In genomic region chr12:31074839-31075538, GRCm38 (mm10) we compare ENCODE assay signal across 8 mouse cellular contexts. TPM values are rescaled to one million over a fixed set of nuclear protein-coding genes. Genes with fewer than 3 reads are reported as not detected.
DNase-seq lines count a peak whose midpoint lies in the region; ATAC-seq and TF ChIP-seq lines count a peak whose summit lies in the region.

No protein-coding gene starts in this region.

- no peaks in the 10 kb centered on the region for H3K4me1 ChIP-seq in spleen, adult 2 months (ENCODE audit: control insufficient read depth, insufficient read depth, insufficient read length)
- peaks cover 28% of the 10 kb centered on the region for H3K4me1 ChIP-seq in limb, embryonic 10.5 days
- H3K4me1 ChIP-seq in midbrain, embryonic 11.5 days (ENCODE audit: control insufficient read depth, insufficient read depth, low read length): peaks cover 7% of the 10 kb centered on the region; the same call in 1 of the 2 replicates

- peak; percentile 47; the same call in 1 of the 2 replicates for ATAC-seq in midbrain, embryonic 11.5 days (ENCODE audit: low FRiP score)

- TF ChIP-seq POLR2A in spleen, adult 2 months (IDR thresholded peaks at IDR 0.05; ENCODE audit: low read depth, low read length): no peak

- no peak for DNase-seq in spleen, adult 2 months (ENCODE audit: low read depth in 1 of 2, low spot score in 2 of 2)
- DNase-seq in spleen, adult 18-20 months: no peak
- DNase-seq in embryo, embryonic 11.5 days (ENCODE audit: low read depth, low spot score): peak; percentile 4
- DNase-seq in heart, postnatal 4 days: peak; percentile 12
- DNase-seq in limb, embryonic 10.5 days (ENCODE audit: low spot score): peak; percentile 67
- DNase-seq in midbrain, embryonic 11.5 days (ENCODE audit: low spot score, missing footprints): peak; percentile 96
- peak; percentile 71 for DNase-seq in yolk sac, embryonic 10.5 days (ENCODE audit: low spot score)
- DNase-seq in layer of hippocampus, adult 11-12 months (ENCODE audit: low spot score): no peak

- peaks cover 5% of the 10 kb centered on the region for H3K27me3 ChIP-seq in spleen, adult 2 months (ENCODE audit: control insufficient read depth, insufficient read depth, low read length)
- H3K27me3 ChIP-seq in limb, embryonic 10.5 days (ENCODE audit: low read depth, poor library complexity, severe bottlenecking): peaks cover 64% of the 10 kb centered on the region
- peaks cover 29% of the 10 kb centered on the region for H3K27me3 ChIP-seq in midbrain, embryonic 11.5 days (ENCODE audit: control insufficient read depth, insufficient read depth, low read length)

- H3K27ac ChIP-seq in spleen, adult 2 months (ENCODE audit: insufficient read depth, low read length): no peak overlapping the region
- H3K27ac ChIP-seq in limb, embryonic 10.5 days: no peak overlapping the region
- H3K27ac ChIP-seq in midbrain, embryonic 11.5 days (ENCODE audit: low read depth, low read length): no peak overlapping the region

- H3K36me3 ChIP-seq in spleen, adult 2 months (ENCODE audit: control insufficient read depth, insufficient read depth, low read length): no peaks in the 10 kb centered on the region
- H3K36me3 ChIP-seq in limb, embryonic 10.5 days: no peaks in the 10 kb centered on the region
- no peaks in the 10 kb centered on the region for H3K36me3 ChIP-seq in midbrain, embryonic 11.5 days (ENCODE audit: control insufficient read depth, insufficient read depth, low read length)

- no peak for TF ChIP-seq CTCF in spleen, adult 2 months (IDR thresholded peaks at IDR 0.05; ENCODE audit: extremely low read depth, insufficient read depth, insufficient read length, insufficient replicate concordance)

- H3K4me3 ChIP-seq in spleen, adult 2 months (ENCODE audit: extremely low read depth, insufficient read depth, insufficient read length): peak overlapping the region; percentile 30
- peak overlapping the region; percentile 46 for H3K4me3 ChIP-seq in limb, embryonic 10.5 days
- H3K4me3 ChIP-seq in midbrain, embryonic 11.5 days (ENCODE audit: low read depth, low read length): peak overlapping the region; percentile 29

- WGBS in spleen, adult 2 months: 5% methylated on average over 24 of the region's 24 CpGs
- WGBS in limb, embryonic 10.5 days: 2% methylated on average over 24 of the region's 24 CpGs
- WGBS in midbrain, embryonic 11.5 days: 4% methylated on average over 24 of the region's 24 CpGs

- no peaks in the 10 kb centered on the region for H3K9me3 ChIP-seq in limb, embryonic 10.5 days (replicated peaks)
- no peaks in the 10 kb centered on the region for H3K9me3 ChIP-seq in midbrain, embryonic 11.5 days (ENCODE audit: control insufficient read depth, low read length)

- peak overlapping the region; percentile 88 for H3K4me2 ChIP-seq in midbrain, embryonic 11.5 days

- H3K9ac ChIP-seq in midbrain, embryonic 11.5 days (ENCODE audit: low read length): no peak overlapping the region

RNA-seq across cellular contexts. Expression of gene Fam110c, which starts 1.3 kb away (rescaled TPM):
- polyA plus RNA-seq in spleen, adult 2 months (2012; rRNA removed): 0.18 and 0.34 TPM in 2 replicates
- total RNA-seq in heart, postnatal 4 days (2021): under 1 TPM; 0.79 to 0.81 TPM
- polyA plus RNA-seq in limb, embryonic 10.5 days (2016; fragmentation: Nextera tagmentation; extraction: Ambion mirVana): 0.13 and 0.15 TPM in 2 replicates
- polyA plus RNA-seq in midbrain, embryonic 11.5 days (2014; fragmentation: Nextera tagmentation; extraction: Ambion mirVana): 0.05 and 0.06 TPM in 2 replicates

Comparison
In these comparisons a context has a peak if more than half of its experiments do, and no peak if none do; other contexts are left out.
1. DNase-seq: peak in embryo, embryonic 11.5 days (single experiment), heart, postnatal 4 days (single experiment), limb, embryonic 10.5 days (single experiment), midbrain, embryonic 11.5 days (single experiment) and yolk sac, embryonic 10.5 days (single experiment); none in spleen, adult 2 months (0 of 2), spleen, adult 18-20 months (0 of 2) and layer of hippocampus, adult 11-12 months (single experiment).
2. Peak in every context shown above with its lines, with median percentiles within 50 percentile points of each other: H3K4me3 ChIP-seq.